Mouse (Mus musculus): Measurements from ENCODE around the gene Antxr2. TPM values are rescaled to one million over a fixed set of nuclear protein-coding genes. Genes with fewer than 3 reads are reported as not detected.
A peak's percentile ranks its signal among the peaks of the same experiment; 100 is the strongest.

Antxr2 gene
- polyA plus RNA-seq (2017; shearing (Covaris generic)): 10 to 100 TPM in 1 of 2 experiments, 1 to 10 TPM in 1; 9.1 to 11.8 TPM

DNA sequence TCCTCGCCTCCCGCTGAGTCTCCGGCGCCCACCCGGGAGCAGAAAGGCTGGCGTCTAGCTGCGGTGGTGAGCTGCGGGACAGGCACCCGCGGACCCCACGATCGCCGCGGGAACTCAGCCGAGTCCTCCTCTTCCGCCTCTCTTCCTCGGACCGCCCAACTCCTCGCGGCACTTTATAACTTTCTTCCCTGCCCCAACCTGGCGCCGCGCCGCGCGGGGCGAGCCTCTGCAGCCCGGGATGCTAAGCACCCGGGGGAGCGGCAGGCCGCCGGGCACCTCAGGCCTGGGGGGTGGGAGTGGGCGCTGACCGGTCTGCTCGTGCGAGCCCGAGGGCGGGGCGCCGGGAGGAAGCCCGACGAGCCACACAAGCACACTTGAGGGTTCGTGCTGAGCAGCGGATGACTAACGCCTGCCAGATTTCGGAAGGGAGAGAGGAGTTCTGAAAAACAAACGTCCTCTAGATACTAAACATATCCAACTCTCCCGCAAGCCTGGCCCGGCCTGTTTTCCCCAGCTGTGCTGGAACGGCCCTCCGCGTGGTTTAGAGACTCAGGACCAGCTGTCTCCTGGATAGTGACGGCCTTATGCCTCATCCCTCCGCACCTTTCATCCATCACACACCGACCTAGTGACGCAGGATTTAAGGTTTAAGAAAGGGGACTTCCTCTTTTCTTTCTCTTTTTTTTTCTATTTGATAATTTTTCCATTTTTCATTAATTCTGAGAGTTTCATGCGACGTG lies at the start of gene Antxr2:
Antxr2 (minus strand) TSS at position 142 of the 740 bp plus-strand sequence.
- peak; percentile 45 for ATAC-seq

DNA sequence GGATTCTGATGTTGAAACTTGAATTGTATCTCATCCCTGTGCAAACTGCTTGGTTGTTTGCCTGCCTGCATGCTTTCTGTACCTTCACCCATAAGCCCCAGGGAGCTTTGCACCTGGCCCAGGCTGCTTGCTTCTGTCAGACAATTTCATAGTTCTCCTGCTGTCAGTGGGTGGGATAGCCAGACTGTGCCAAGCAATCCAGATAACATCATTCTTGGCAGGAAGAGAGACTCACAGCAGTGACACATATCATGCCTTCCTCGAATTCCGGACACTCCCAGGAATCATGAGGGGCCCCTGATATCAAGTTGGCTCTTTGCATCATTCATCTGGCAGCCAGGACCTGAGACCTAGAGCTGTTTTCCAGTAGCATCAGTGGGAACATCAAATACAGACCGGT lies 45.8 kb upstream of the Antxr2 start:
- no peak for ATAC-seq

GRCm38 (mm10) chr5:98069191-98069590 lies 38.3 kb upstream of the Antxr2 start:
- ATAC-seq: no peak

GRCm38 (mm10) chr5:98055275-98055674 lies 24.4 kb upstream of the Antxr2 start:
- no peak for ATAC-seq

GRCm38 (mm10) chr5:98054834-98055233 lies 24.0 kb upstream of the Antxr2 start:
- ATAC-seq: no peak

GRCm38 (mm10) chr5:98034928-98035327 lies 4.1 kb upstream of the Antxr2 start:
- ATAC-seq: no peak

- ATAC-seq: no peak
Measured at GRCm38 (mm10) chr5:98034207-98034606, 3.4 kb upstream of the Antxr2 start.

GRCm38 (mm10) chr5:98032803-98033420 lies 2.1 kb upstream of the Antxr2 start:
- peak; percentile 56 for ATAC-seq

DNA sequence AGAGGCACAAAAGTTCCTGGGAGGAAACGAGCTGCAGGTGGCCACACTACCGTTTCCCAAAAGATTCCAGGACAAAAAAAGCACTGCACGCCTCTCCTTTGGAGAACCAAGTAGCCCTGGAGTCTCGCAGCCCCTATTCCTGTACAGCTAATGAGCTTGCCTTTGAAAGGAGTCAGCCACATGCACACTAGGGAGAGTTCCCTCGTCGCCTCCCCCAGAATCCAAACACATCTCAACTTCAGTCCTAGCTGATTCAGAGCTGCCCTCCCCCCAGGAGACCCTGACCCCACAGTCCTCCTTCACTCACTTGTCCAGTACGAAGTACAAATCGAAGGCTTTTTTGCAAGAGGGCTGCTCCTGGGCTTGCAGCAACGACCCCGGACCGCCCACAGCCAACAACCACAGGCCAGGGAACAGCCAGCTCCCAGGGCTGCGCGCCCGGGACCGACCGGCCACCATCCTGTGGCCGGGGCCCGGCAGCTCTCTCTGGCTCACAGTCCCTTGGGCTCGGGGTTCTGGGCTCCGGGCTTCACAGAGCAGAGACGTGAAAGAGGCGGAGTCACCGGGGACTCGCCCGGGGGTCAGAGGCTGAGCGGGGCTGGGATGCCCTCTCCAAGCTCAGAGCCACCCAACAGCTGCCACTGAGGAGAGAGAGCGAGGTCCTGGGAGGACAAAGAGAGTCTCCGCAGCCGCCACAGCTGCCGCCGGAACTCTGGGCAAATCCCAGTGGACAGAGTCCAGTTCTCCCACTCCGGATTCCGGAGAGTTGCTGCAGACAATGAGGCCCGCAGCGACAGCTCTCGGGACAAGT lies 547 bp downstream of the Antxr2 start:
- ATAC-seq: peak; percentile 62

DNA sequence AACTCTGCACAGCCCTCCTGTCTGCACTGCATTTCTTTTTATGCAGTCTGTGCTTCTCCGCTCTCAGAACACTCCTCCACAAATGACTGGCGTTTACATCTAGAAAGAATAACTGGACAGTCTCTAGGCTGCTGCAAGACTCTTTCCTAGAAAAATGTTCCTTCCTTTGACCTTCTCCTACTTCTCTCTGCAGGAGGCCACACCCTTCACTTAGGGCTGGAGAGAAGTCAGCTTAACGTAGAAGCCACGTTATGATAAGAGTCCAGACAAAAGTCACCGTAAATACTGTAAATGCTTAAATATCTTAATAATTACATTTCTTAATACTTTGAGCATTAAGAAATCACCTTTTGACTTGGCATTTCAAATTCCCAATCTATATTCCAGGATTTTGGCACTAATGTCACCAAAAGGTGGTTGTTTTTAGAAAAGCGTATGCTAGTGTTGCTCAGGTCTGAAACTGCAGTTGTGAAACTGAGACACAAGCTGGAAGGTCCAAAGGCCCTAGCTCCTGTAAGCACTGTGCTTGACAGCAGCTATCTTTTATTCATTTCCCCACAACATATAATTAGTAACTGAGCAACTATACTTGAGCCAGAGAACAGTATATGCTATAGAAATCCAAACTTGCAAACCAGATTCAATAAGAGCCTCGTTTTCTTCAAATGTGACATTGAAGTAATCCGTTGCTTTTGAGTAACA lies 3.0 kb downstream of the Antxr2 start:
- no peak for ATAC-seq

DNA sequence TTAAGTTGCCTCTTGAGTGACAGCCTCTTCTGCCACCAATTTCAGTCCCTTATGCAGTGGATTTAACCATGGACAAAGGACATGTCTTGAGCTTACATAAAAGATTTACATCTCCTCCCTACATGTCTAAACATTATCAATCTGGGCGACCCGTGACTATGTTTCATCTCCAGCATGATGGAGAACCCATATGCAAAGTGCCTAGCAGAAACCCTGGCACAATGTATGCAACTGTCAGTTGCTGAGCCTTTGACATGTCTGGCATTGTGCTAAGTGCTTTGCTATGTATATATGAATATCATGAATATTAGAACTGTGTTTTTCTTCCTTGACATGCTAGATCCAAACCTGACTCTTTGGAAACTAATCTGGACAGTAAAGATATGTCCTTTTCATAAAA lies 4.9 kb downstream of the Antxr2 start:
- no peak for ATAC-seq

GRCm38 (mm10) chr5:98024545-98024944 lies 6.3 kb downstream of the Antxr2 start:
- ATAC-seq: no peak

- no peak for ATAC-seq
Measured at GRCm38 (mm10) chr5:98021518-98021917, 9.3 kb downstream of the Antxr2 start.

DNA sequence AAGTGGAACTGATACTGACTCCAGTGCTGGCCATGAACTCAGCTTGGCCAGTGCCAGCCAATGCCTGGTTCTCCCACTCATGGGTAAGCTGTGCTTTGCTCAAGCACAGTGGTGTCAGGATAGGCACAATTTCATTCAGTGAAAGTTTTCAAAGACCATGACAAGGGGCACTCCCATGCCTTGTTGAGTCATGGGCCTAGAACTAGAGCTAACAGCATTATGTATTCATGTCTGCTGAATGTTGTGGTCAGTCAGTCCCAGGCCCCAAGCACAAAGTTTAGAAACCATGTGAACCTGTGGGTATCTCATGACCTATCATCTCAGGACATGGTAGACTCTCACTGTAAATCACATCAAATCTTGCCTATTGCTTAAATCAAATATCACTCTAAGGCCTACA lies 10.2 kb downstream of the Antxr2 start:
- ATAC-seq: no peak

GRCm38 (mm10) chr5:98019396-98019795 lies 11.4 kb downstream of the Antxr2 start:
- no peak for ATAC-seq

GRCm38 (mm10) chr5:98018162-98018561 lies 12.7 kb downstream of the Antxr2 start:
- ATAC-seq: peak; percentile 66

DNA sequence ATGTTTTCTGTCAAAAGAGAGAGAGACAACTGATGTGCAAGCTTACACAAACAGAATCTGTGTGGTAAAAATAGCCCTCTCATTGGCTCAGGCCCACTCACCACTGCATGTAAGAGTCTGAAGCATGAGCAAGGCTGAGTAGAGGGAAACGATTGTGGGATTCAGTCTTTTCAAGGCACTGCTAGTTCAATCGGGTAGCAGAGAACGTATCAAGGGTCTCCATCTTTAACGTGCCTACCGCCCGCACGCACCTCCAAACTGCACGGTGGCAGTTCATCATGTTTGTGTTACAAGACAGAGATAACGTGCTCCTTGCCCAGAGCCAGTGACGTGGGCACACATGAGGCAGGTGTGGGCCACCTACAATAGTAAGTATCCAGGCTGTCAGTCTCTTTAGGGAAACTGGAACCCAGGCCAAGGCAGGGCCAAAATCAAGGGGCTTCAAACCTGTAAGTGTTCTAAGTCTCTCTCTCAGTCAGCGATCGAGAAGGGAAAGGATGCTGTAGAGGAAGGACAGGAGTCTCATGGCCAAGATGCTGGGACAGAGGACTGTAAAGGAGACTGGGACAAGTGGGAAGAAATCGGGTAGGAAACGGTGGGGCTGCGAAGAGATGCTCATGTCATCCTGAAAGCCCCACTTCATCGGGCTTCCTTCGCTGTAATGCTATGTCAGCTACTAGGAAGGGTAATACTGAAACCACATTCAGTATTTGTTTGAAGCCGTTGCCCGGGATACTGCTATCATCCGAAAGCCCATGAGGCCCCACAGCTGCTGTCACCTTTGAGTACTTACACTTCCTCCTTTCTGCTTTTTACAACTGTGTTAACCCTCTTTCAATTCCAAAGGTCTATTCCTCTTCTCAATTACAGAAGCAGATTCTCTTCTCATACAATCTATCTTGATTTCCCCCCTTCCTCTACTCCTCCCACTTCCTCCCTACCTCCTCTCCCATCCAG lies 14.3 kb downstream of the Antxr2 start:
- peak; percentile 93 for ATAC-seq

DNA sequence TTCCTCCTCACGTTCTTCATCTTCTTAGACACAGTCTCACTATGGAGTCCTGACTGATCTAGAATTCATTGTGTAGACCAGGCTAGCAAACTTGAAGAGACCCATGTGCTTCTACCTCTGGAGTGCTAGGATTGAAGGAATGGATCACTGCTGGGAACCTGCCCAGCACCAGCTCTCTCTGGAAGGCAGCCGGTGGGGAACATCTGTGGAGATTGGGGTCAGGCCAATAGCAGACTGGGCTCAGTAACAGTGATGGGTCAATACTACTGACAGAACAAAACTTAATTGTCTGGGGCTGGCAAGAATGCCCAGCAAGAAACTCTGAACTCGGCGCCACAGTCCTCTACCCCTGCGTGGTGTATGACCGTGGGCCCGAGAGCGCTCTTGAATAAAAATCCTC lies 25.1 kb downstream of the Antxr2 start:
- no peak for ATAC-seq

DNA sequence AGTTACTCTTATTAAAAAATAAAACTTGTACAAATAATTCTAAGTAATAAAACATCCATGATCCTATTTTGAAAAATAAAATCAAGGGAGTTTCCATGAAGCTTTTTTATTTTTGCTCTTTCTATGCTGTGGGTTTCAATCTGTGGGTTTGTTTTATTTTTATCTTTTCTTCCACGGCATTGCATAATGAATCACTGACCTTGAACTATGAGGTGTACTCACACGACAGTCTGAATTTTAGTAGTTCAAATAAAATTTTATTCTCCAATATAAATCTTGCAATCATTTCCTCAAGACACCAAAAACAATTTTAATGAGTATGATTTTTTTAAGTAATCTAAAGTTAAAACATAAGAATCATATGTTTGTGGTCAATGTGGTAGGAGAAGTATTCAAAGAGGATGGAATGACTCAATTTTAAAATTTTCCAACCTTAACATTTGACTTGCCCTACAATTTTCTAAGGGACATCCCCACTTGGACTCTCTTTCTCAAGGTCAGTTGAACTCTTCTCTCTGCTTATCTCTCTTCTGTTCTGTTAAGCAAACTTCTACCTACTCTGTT lies 31.5 kb downstream of the Antxr2 start:
- no peak for ATAC-seq

DNA sequence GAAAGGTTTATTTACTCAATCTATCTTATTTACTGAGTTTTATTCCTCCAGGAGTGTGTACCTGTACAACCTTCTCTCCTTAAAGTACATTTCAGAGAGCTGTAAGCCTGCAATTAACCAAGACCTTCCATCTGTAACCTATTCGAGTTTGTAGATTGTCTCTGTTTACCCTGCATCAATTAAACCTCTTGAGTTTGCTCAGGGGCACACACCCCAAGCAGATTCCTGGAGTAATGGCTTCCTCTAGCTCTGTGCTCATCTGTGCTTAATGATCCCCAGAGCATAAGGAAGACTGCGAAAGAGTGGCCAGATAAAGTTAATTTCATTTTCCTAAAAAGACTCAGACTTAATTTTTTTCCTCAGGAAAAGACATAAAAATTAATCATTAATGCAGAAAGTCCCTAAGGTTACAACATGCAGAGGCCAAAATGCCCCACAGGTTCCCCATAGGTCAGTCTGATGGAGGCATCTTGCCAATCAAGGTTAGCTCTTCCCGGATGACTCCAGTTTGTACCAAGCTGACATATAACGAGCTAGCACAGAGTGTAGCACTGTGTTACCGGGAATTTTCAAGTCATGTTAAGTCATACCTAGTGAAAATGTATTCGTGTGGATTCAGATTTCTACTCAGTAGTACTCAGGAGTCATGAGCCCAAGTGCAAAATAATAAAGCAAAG lies 34.2 kb downstream of the Antxr2 start:
- no peak for ATAC-seq

- no peak for ATAC-seq
Measured at GRCm38 (mm10) chr5:97995881-97996280, 35.0 kb downstream of the Antxr2 start.

Data from activated CD4-positive, CD25-positive, alpha-beta regulatory T cell, adult 4 months (primary cell).